Mouse (Mus musculus): ENCODE results near the gene Sap18b. TPM values are rescaled to one million over a fixed set of nuclear protein-coding genes. Genes with fewer than 3 reads are reported as not detected.
A peak's percentile ranks its signal among the peaks of the same experiment; 100 is the strongest.
"Not testable (repeated sequence)": the region's sequence is repeated elsewhere in the genome, so short reads cannot be mapped to it uniquely, and the experiment has no call there.

Sap18b gene
- total RNA-seq, 2 experiments from 2014 or later, result 90.8 to 97.5 TPM

DNA sequence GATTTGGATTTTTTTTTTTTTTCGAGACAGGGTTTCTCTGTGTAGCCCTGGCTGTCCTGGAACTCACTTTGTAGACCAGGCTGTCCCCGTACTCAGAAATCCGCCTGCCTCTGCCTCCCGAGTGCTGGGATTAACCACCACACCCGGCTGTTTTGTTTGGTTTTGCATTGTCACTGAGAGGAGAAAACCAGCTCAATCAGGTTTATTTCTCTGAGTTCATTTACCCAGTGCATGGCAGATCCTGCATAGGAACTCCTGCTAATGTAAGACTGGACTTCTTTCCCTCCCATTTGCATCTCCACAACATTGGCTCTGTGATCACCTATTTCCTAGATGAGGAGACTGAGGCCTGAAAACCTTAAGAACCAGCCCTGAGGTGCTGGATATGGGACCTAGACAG, 3.0 kb upstream of the Sap18b start:
- DNase-seq, result no peak

DNA sequence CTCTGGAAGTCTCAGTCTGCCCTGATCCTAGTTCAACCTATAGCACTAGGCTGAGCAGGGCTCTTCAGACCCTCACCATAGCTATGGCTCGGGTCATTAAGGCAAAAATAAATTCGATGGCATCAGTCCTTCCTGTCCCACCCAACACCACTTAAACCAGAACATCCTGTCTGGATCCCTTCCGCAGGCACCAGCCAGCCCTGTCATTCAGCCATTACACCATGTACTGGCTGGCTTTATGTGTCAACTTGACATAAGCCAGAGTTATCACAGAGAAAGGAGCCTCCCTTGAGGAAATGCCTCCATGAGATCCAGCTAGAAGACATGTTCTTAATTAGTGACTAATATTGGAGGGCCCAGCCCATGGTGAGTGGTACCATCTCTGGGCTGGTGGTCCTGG, 2.4 kb upstream of the Sap18b start:
- peak; percentile 36 to 59 for DNase-seq

DNA sequence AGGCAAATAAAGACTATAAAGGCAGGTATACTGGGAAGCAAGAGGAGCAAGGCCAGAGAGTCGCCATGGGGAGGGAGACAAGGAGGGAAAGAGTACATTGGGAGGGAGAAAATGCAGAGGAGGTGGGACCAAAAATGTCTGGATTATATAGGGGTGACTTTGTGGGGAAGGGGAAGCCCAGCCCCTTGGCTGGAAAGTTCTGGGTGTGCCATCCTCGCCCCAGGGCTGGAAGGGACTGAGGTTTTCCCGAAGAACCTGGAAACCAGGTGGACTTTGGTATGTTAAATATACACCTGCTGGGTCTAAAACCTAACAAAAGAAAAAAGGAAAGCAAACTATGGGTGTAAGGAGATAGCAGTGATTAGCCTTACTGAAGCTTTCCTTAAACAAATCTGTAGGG, 5.0 kb downstream of the Sap18b start:
- no peak for DNase-seq

- peak; percentile 78 to 94 for DNase-seq
These were observed 7.7 kb downstream of the Sap18b start for GRCm38 (mm10) chr8:95832603-95833434.

DNA sequence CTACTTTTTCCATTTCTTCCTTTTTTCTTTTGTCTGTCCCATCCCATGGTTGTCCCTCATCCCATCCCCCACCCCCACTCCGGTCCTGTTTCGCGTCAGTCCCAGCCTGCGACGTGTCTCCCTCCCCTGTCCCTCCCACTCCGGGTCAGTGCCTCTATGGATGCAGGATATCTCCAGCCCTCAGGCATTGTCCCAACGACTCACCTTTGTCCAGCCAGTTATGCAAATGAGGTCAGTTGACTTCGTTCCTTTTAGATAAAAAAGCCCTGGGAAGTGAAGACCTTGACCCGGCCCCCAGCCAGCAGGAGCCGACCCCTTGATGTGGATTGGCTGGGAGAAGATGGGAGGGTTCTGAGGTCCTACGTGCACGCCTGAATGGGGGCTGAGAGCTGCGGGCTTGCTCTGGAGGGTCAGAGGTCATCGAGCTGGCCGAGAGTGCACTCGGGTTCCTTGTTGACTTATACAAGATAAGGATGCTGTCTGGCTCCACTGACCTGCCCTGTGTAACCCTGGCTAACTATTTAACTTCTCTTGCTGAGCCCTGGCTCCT, 8.4 kb downstream of the Sap18b start:
- no peak for DNase-seq

- no peak for DNase-seq
These were observed 10.7 kb downstream of the Sap18b start for GRCm38 (mm10) chr8:95835891-95836290.

DNA sequence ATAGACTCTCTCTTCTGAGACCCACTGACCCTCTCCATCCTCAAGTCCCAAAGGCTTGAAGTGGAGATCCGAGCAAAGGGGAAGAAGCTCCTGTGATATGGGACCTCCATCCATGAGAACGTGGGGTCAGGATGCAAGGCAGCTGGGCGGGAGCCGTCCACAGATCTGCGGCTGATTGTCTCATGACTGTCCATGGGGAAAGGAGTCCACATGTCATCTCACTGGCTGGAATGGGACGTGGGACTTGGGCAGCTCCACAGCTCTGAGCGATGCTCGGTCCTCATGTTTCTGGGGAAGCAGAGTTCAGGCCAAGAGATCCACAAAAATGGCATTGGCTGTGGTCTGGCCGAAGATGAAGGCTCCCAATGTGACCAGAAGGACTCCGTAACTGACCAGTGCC, 12.1 kb downstream of the Sap18b start:
- DNase-seq, result no peak

- DNase-seq, result no peak
These were observed 14.1 kb downstream of the Sap18b start for GRCm38 (mm10) chr8:95839289-95839688.

DNA sequence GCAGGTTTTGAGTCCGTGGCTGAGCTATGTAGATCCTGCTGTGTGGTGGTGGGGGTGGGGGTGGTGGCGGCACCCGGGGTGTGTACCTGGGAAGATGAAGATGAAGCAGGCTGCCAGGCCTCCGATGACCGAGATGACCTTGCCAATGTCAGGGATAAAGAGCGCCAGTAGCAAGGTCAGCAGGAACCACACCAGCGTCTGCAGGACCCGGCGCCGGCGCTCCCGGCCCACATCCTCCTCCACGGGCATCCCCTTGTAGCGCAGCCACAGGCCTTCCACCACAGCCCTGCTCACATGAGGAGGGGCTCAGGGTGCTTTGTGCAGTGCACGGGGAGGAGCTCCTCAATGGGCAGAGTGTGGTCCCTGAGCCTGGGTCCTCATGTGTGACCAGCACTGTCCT, 16.3 kb downstream of the Sap18b start:
- no peak for DNase-seq

GRCm38 (mm10) chr8:95843968-95844367, 18.8 kb downstream of the Sap18b start:
- DNase-seq, result no peak

DNA sequence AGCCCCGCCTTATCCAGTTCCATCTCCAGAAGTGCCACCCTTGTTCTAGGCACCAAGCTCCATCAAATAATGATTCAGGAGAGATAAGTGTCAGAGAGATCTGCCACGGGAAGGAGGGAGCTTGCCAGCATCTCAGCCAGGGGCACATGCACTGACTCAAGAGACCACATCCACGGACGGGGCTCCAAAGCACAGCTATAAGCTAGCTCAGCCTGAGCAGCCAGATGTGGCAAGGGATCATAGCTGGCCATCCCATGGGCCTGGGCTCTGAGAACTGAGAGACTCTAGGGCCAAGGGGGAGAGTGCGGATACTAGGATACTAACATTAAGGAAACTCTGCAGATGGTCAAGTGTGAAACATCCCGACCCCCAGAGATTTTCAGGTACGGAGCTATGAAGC, 19.9 kb downstream of the Sap18b start:
- no peak for DNase-seq

DNA sequence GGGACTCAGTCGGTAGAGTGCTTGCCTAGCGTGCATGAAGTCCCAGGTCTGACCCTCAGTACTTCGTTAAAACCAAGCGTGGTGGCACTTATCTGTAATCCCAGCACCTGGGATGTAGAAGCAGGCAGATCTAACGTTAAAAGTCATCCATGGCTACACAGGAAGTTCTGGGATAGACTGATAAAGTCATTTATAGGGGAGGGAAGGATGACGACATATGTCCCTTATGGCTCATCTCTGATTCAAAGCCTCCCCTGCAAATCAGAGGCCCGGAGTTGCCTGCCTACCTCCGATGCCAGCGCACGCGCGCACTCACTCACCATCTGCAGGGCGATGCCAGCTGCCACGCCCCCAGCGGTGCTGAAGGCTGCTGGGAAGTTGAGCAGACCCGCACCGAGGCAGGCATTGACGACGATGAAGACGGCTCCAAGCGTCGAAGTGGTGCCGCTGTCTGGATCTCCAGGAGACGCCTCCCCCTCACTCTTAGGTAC, 23.0 kb downstream of the Sap18b start:
- DNase-seq, result no peak

DNA sequence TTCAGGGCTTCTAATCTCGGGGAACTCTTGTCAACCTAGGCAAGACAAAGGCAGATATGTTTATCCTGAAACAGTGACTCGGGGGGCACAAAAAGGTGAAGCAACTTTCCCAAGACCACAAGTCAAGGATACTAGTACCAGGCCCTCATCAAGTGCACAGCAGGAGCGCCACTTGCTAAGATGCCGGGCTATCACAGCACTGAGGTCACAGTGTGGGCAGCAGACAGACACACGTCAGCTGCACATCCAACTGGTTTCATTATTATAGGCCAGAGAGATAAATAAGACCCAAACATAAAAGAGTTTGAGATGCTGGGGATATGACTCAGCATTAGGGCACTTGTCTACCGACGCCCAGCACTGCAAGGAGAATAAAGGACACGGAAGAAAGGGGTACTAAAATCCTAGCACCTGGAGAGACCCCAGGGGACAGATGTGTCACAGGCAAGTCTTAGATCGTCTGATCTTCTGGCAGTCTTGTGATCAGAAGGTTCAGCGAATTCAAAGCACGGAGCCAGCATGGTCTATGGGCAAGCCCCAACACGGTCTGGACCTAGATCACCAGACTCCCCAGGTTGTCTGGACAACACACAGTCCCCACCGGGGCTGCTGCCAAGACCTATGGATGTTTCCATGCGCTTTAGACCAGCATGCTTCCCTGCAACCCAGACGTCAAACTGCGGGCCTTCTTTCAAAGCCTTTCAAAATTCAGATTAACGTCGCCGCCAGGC, 23.8 kb downstream of the Sap18b start:
- no peak for DNase-seq

DNA sequence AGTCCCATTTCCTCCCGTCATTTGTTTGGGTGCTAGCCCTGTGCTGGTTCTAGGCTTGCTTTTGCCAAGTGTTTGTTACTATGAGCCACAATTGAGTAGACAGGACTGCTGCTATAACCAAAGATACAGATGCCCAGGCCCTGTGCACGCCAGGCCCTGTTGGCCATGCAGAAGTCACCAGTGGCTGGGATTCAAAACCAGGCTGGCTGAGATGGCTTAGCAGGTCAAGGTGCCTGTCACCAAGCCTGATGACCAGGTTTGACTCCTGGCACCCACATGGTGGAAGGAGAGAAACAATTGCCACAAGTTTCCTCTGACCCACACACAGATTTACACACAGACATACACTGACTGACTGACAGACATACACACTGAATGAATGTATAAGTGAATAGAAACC, 25.2 kb downstream of the Sap18b start:
- DNase-seq, result no peak

DNA sequence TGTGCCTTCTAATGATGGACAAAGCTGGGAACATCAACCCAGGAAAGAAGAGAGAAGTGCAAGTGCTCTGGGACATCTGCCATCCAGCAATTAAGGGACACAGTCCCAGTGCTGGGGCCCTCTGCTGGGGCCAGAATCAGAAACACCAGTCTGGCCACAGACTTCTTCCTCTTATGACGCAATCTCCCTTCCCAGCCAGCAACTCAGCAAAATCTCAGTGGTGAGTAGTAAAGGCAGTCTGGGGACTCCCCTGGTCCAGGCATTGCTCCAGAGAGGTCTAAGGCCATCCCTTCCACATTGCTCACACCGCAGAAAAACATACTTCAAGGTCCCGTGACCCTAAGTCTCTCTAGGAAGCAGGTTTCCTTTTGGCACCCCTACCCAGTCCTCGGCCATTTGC, 27.1 kb downstream of the Sap18b start:
- peak; percentile 67 to 77 for DNase-seq

- peak; percentile 88 to 93 for DNase-seq
These were observed 28.1 kb downstream of the Sap18b start, which contains the start of gene Slc38a7 for GRCm38 (mm10) chr8:95853102-95853843. Gene Slc38a7, minus strand, starts transcription at chr8:95853539.

- no peak for DNase-seq
These were observed 29.0 kb downstream of the Sap18b start for GRCm38 (mm10) chr8:95854174-95854573.

DNA sequence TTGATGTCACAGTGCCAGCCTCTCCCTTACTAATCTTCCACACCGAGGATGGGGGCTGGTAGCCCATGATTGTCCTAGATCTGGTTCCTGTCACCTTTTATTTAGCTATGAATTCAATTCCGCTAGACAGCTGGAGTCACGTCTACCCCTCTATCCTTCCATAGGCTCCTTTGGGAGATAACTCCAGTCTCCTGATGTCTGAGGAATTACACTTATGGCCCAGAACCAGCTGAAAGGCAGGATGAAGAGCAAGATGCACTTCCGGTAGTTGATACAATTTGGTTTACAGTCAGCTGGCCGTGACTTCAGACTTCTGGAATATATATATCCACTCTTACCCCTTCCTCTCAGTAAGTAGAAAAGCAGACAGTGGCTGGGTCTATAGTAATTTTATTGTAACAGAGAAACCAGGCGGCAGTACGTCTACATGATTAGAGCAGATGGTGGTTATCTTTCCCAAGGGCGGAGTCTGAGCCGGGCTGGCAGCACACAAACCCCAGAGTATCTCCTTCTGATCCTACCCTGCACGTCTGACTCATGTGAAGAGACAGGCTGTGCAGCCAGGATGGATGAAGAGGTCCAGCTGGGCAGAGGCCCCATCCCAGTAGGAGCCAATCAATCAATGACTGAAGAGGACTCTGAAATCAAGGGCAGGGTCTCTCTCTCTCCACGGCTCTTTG, 38.8 kb downstream of the Sap18b start:
- not testable (repeated sequence) for DNase-seq

- DNase-seq, result not testable (repeated sequence)
These were observed 39.7 kb downstream of the Sap18b start for GRCm38 (mm10) chr8:95864851-95865250.

DNA sequence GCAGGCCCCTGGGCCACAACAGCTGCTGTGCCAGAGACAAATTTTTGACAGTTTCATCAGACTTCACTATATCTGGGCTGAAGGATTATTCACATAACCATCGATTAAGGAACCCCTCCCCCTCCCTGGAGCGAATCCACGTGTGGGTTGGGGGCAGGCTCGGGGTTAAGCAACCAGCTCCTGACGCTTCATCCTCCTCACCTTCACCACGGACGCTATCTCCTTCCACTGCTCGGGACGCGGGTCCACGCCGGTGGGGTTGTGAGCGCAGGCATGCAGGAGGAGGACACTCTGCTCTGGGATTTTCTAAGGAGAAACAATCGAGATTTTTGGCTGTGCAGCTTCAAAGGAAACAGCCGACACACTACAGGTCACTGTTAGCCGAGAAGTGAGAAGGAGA, 46.5 kb downstream of the Sap18b start:
- no peak for DNase-seq

DNA sequence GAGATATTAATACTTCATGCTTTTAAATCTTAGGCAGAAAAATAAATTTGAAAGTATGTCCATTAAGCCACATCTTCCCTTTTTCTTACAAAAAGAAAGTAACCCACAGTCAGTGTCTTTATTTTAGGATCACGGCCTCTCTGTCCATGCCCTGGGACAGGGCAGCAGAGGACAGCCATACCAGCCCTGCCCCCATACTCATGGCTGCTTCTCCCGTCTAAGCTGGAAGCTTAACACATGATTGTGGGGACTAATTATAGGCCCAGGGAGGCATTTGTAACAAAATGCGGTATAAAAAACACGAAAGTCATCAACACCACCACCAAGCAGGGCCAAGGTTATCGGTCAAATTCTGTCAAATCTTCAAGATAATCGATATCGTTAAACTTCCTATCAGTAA, 50.1 kb downstream of the Sap18b start:
- DNase-seq, result peak; percentile 49 to 61
